In genomic region chr10:12700576-12700975, GRCm38 (mm10) we compare ENCODE assay signal across 12 mouse cellular contexts.
DNase-seq lines count a peak whose midpoint lies in the region; ATAC-seq and TF ChIP-seq lines count a peak whose summit lies in the region.
"Had no signal": no experiment of that assay in that cellular context is flagged by ENCODE, and none has a peak within 500 bp of the region (broad histone marks: within the 10 kb centered on the region; RNA-seq: fewer than 3 reads in every experiment).

No protein-coding gene starts in this region.

- WGBS in heart, postnatal 0 days: 85% methylated on average over 3 of the region's 3 CpGs
- WGBS in heart, embryonic 11.5 days (ENCODE audit: insufficient replicate concordance): 72% methylated on average over 3 of the region's 3 CpGs

- peaks cover 25% of the 10 kb centered on the region for H3K4me1 ChIP-seq in heart, postnatal 0 days (ENCODE audit: control insufficient read depth, insufficient read depth)
- peaks cover 14% of the 10 kb centered on the region; the same call in 1 of the 2 replicates for H3K4me1 ChIP-seq in heart, embryonic 11.5 days (ENCODE audit: control insufficient read depth, insufficient read depth, low read length)
- H3K4me1 ChIP-seq: forebrain, embryonic 15.5 days had no signal

- no peak for DNase-seq in heart, postnatal 0 days (ENCODE audit: low spot score)
- DNase-seq in lung, postnatal 36 days: peak; percentile 39
- DNase-seq in lung, adult 18-20 months: no peak
- no peak for DNase-seq in Patski (ENCODE audit: low read depth, low spot score)
- peak; percentile 30 to 32 for DNase-seq in thymus, postnatal 36 days
- no peak for DNase-seq in cerebellum, adult 11 months
- DNase-seq in left cerebral cortex, adult 8-10 months (ENCODE audit: low spot score in 2 of 2): no peak
- DNase-seq: layer of hippocampus, postnatal 36 days had no signal

- no peak for ATAC-seq in heart, postnatal 0 days (ENCODE audit: insufficient read depth, low read depth)
- no peak for ATAC-seq in heart, embryonic 11.5 days (replicated peaks; ENCODE audit: insufficient number of reproducible peaks, low FRiP score, low TSS enrichment)
- no peak for ATAC-seq in Patski
- ATAC-seq: forebrain, embryonic 15.5 days; intestine, embryonic 16.5 days had no signal

- H3K27ac ChIP-seq in heart, postnatal 0 days (ENCODE audit: low read depth): no peak overlapping the region
- no peak overlapping the region for H3K27ac ChIP-seq in heart, embryonic 11.5 days (ENCODE audit: low read depth, low read length)
- H3K27ac ChIP-seq: embryonic facial prominence, embryonic 10.5 days; forebrain, embryonic 15.5 days had no signal

- H3K9ac ChIP-seq in heart, postnatal 0 days (replicated peaks; ENCODE audit: low read depth, low read length): no peak overlapping the region
- no peak overlapping the region for H3K9ac ChIP-seq in heart, embryonic 11.5 days (ENCODE audit: low read depth, low read length)
- H3K9ac ChIP-seq: forebrain, embryonic 15.5 days had no signal

- in situ Hi-C loops in Patski (cut with MboI; ENCODE audit: low pct_unique_long_range_greater_than_20kb): no loop called here

- H3K9me3 ChIP-seq in heart, postnatal 0 days (replicated peaks; ENCODE audit: control insufficient read depth, low read length): 0 out of 2 replicates have a peak, but pooled peaks cover 4% of the 10 kb centered on the region
- no peaks in the 10 kb centered on the region for H3K9me3 ChIP-seq in heart, embryonic 11.5 days (replicated peaks; ENCODE audit: control insufficient read depth, low read length)
- H3K9me3 ChIP-seq: forebrain, embryonic 15.5 days had no signal

- H3K4me3 ChIP-seq in heart, postnatal 0 days (ENCODE audit: low read depth, low read length): no peak overlapping the region
- H3K4me3 ChIP-seq in heart, embryonic 11.5 days (ENCODE audit: low read depth, low read length): no peak overlapping the region
- H3K4me3 ChIP-seq: embryonic facial prominence, embryonic 10.5 days; forebrain, embryonic 15.5 days had no signal

- TF ChIP-seq EP300 in heart, postnatal 0 days (IDR thresholded peaks at IDR 0.05; ENCODE audit: low read depth): no peak

- TF ChIP-seq CTCF in heart, postnatal 0 days (IDR thresholded peaks at IDR 0.05; ENCODE audit: low read depth): peak; percentile 20; the same call in 1 of the 2 replicates
- TF ChIP-seq CTCF in Patski (IDR thresholded peaks at IDR 0.05): peak; percentile 64

- no peaks in the 10 kb centered on the region for H3K27me3 ChIP-seq in heart, postnatal 0 days (ENCODE audit: control insufficient read depth, insufficient read depth, low read length)
- H3K27me3 ChIP-seq in heart, embryonic 11.5 days (ENCODE audit: control insufficient read depth, insufficient read depth, low read length): no peaks in the 10 kb centered on the region
- H3K27me3 ChIP-seq in Patski: no peaks in the 10 kb centered on the region
- H3K27me3 ChIP-seq: forebrain, embryonic 15.5 days had no signal

- POLR2A ChIA-PET in Patski (lab: Charles Lee): no interaction called here

- CTCF ChIA-PET in Patski (lab: Charles Lee): interaction anchor here (0.9 to 1.0 kb wide), 2 partner anchors 9 to 11 kb away, joined by 3 read pairs; no protein-coding TSS in a partner anchor

- peaks cover 15% of the 10 kb centered on the region for H3K36me3 ChIP-seq in heart, postnatal 0 days (replicated peaks; ENCODE audit: control insufficient read depth, insufficient read depth, low read length)
- H3K36me3 ChIP-seq in heart, embryonic 11.5 days (ENCODE audit: control insufficient read depth, insufficient read depth, low read length): no peaks in the 10 kb centered on the region
- H3K36me3 ChIP-seq: forebrain, embryonic 15.5 days had no signal

- H3K4me2 ChIP-seq in heart, postnatal 0 days (ENCODE audit: low read depth, low read length): no peak overlapping the region
- no peak overlapping the region for H3K4me2 ChIP-seq in heart, embryonic 11.5 days
- H3K4me2 ChIP-seq: forebrain, embryonic 15.5 days had no signal

Comparison
In these comparisons a context has a peak if more than half of its experiments do, and no peak if none do; other contexts are left out.
1. DNase-seq: peak in lung, postnatal 36 days (single experiment) and thymus, postnatal 36 days (2 of 2); none in heart, postnatal 0 days (single experiment), lung, adult 18-20 months (0 of 2), Patski (single experiment), cerebellum, adult 11 months (single experiment) and left cerebral cortex, adult 8-10 months (0 of 2).